Mouse (Mus musculus): ENCODE measurements at regions not wholly inside any gene's neighbourhood (a gene's known extent, or its start where the extent isn't known, plus 50 kb on each side); places are given as distances from the start of the nearest gene placed in this dataset.

DNA sequence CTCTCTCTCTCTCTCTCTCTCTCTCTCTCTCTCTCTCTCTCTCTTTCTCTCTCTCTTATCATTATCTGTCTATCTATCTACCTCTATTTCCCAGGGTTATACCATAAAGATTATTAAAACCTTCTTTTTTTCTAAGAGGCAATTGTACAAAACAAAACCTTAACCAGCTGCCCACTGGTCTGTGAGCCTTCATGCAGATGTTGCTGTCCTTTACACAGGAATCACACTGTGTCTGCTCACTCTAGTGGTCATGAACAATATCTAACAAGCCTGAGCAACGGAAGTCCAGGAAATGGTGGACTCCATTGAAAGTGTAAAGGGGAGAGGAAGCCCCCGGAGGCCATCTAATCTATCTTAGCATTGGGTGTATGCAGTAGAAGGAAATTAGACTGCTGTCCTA, 156.9 kb upstream of the Sox11 start:
- Histone ChIP-seq H3K4me2 (no peak overlapping the region), H3K36me3 (no peaks in the 10 kb centered on the region), H3K27me3 (replicated peaks) (no peaks in the 10 kb centered on the region), H3K4me1 (no peaks in the 10 kb centered on the region), H3K9me3 (replicated peaks) (no peaks in the 10 kb centered on the region), H3K4me3 (no peak overlapping the region), H3K27ac (no peak overlapping the region), H3K9ac (no peak overlapping the region)
- ATAC-seq: no peak
- WGBS (ENCODE audit: insufficient replicate concordance): 28% methylated on average over 2 of the region's 2 CpGs

DNA sequence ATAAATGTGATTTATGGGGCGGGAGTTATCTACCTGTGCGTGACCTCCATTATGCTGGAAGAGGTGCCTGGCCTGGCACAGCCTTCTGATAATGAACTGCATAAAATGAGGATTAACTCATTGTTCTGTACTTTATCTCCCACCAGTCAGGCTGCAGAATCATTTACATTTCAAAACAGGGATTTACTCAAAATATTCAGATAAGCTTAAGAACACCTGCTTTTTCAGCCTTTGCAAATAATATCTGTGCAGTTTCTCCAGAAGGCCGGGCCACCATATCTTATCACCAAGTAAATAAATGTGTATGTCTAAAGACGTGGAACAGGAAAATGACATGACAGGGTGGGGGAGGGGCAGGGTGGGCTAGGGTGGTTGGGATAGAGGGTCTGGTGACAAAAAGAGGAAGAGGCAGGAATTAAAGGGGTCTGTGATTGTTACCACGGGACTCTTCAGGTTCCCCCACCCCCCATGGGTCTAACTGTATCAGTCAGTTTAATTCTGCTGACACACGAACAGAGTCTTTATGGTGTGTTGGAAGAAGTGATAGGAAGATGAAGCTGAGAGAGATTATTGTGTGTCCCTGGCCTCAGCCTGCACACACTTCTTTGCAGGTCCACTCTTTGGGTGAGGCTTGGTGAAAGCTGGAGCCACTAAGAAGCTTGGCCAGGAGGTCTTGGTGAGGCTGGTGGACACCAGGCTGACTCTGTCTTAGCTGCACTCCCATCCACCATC, 154.6 kb upstream of the Sox11 start:
- H3K9ac ChIP-seq: no peak overlapping the region
- H3K27ac ChIP-seq: no peak overlapping the region
- H3K4me3 ChIP-seq: no peak overlapping the region
- no peaks in the 10 kb centered on the region for H3K27me3 ChIP-seq (replicated peaks)
- 38% methylated on average over 6 of the region's 6 CpGs for WGBS (ENCODE audit: insufficient replicate concordance)
- no peaks in the 10 kb centered on the region for H3K36me3 ChIP-seq
- H3K4me2 ChIP-seq: no peak overlapping the region
- no peaks in the 10 kb centered on the region for H3K9me3 ChIP-seq (replicated peaks)
- no peaks in the 10 kb centered on the region for H3K4me1 ChIP-seq
- ATAC-seq: no peak

DNA sequence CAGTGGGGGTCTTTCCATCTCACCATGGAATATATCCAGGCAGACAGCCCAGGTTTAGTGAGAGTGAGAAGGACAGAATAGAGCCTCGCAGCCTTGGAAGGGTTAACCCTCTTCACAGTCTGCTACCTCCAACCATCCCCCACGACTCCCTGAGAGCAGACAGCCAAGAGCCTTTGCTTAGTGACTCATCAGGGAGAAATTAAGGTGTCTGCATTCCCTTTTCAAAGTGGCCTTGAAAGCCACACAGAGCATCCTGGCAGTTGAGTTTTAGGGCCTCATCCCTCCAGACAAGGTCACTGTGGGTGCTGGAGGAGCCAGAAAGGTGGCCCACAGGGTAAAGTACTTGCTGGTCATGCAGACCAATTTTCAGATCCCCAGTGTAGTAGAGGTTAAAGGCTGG, 149.9 kb upstream of the Sox11 start:
- no peak overlapping the region for H3K27ac ChIP-seq
- WGBS (ENCODE audit: insufficient replicate concordance): 29% methylated on average over 2 of the region's 2 CpGs

GRCm38 (mm10) chr12:27481230-27481629, 138.9 kb upstream of the Sox11 start:
- no peak overlapping the region for H3K27ac ChIP-seq
- no peaks in the 10 kb centered on the region for H3K36me3 ChIP-seq
- H3K4me3 ChIP-seq: no peak overlapping the region
- no peaks in the 10 kb centered on the region for H3K4me1 ChIP-seq
- H3K27me3 ChIP-seq (replicated peaks): no peaks in the 10 kb centered on the region
- H3K9me3 ChIP-seq (replicated peaks): no peaks in the 10 kb centered on the region
- no peak overlapping the region for H3K4me2 ChIP-seq
- no peak overlapping the region for H3K9ac ChIP-seq
- no peak for ATAC-seq

More for the DNA sequence above, 149.9 kb upstream of the Sox11 start:
- ATAC-seq: no peak
- no peaks in the 10 kb centered on the region for H3K27me3 ChIP-seq (replicated peaks)
- no peak overlapping the region for H3K9ac ChIP-seq
- H3K4me2 ChIP-seq: no peak overlapping the region
- H3K9me3 ChIP-seq (replicated peaks): no peaks in the 10 kb centered on the region
- no peaks in the 10 kb centered on the region for H3K4me1 ChIP-seq
- no peak overlapping the region for H3K4me3 ChIP-seq
- H3K36me3 ChIP-seq: no peaks in the 10 kb centered on the region

DNA sequence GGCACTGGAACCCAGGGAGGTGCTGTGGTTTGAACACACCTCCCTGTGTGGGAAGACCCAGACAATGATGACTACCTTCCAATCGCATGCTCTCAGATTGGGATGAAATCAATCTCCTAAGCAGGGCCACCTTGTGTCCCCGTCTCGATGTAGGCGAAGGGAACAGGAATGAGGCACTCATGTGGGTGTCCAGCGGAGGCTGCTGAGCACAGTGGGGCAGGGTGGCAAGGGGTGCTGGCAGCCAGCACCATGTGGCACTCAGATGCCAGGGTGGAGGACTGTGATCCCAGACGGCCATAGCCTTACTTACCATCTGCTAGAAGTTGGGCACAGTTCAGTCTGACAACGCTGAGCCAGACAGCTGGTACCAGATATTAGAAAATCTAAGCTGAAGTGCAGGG, 137.2 kb upstream of the Sox11 start:
- whole genome bisulfite sequencing (ENCODE audit: insufficient replicate concordance): 79% methylated on average over 7 of the region's 7 CpGs
- no peak overlapping the region for H3K4me2 ChIP-seq
- H3K36me3 ChIP-seq: no peaks in the 10 kb centered on the region
- no peak overlapping the region for H3K27ac ChIP-seq
- H3K27me3 ChIP-seq (replicated peaks): no peaks in the 10 kb centered on the region
- no peak overlapping the region for H3K4me3 ChIP-seq
- H3K9me3 ChIP-seq (replicated peaks): no peaks in the 10 kb centered on the region
- no peaks in the 10 kb centered on the region for H3K4me1 ChIP-seq
- ATAC-seq: no peak
- H3K9ac ChIP-seq: no peak overlapping the region

- H3K9ac ChIP-seq: no peak overlapping the region
- no peaks in the 10 kb centered on the region for H3K4me1 ChIP-seq
- no peaks in the 10 kb centered on the region for H3K36me3 ChIP-seq
- no peak overlapping the region for H3K4me3 ChIP-seq
- H3K27me3 ChIP-seq (replicated peaks): no peaks in the 10 kb centered on the region
- no peak for ATAC-seq
- H3K9me3 ChIP-seq (replicated peaks): no peaks in the 10 kb centered on the region
- 64% methylated on average over 4 of the region's 4 CpGs for WGBS (ENCODE audit: insufficient replicate concordance)
- no peak overlapping the region for H3K27ac ChIP-seq
- H3K4me2 ChIP-seq: no peak overlapping the region
Measured at GRCm38 (mm10) chr12:27474631-27475030, 132.3 kb upstream of the Sox11 start.

DNA sequence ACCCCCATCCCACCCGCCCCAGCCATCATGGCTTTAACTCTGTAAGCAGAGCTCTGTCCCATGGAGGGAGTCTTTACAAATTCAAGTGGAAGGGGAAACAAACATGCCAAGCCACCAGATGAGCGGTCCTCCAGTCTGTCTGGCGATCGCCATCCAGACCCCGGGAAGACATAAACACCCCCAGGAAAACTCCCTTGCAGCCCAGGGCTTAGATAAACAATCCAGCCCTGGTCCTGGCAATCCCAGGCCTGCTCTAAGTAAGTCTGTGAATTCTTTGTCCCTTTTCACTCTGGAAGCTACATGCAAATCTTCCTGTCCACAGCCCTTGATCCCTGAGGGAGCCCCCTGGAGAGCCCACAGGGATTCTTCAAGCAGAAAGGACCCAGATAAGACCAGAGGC, 129.2 kb upstream of the Sox11 start:
- H3K36me3 ChIP-seq: no peaks in the 10 kb centered on the region
- H3K9ac ChIP-seq: no peak overlapping the region
- no peak for ATAC-seq
- no peak overlapping the region for H3K27ac ChIP-seq
- H3K27me3 ChIP-seq (replicated peaks): no peaks in the 10 kb centered on the region
- no peaks in the 10 kb centered on the region for H3K9me3 ChIP-seq (replicated peaks)
- H3K4me3 ChIP-seq: no peak overlapping the region
- no peaks in the 10 kb centered on the region for H3K4me1 ChIP-seq
- H3K4me2 ChIP-seq: no peak overlapping the region
- 37% methylated on average over 5 of the region's 5 CpGs for WGBS (ENCODE audit: insufficient replicate concordance)

DNA sequence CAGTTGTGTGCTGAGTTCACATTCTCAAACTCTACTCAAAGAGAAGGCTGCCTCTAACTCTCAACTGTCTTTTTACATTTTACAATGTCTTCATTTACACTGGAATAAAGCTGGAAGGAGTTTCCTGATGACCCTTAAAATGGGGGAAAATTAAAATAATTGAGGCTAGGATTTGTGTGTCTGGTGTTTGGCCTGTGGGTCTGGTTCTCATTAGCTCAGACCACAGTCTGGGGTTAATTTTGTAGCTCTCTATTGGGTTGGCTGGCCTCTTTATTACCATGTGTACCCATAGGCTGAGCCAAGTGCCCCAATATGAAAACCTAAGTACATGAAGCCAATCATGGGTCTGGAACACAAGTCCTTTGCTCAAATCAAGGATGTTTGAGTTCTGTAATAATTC, 128.0 kb upstream of the Sox11 start:
- H3K9ac ChIP-seq: no peak overlapping the region
- H3K4me2 ChIP-seq: no peak overlapping the region
- H3K27me3 ChIP-seq (replicated peaks): no peaks in the 10 kb centered on the region
- H3K9me3 ChIP-seq (replicated peaks): no peaks in the 10 kb centered on the region
- H3K36me3 ChIP-seq: no peaks in the 10 kb centered on the region
- H3K27ac ChIP-seq: no peak overlapping the region
- ATAC-seq: no peak
- H3K4me1 ChIP-seq: no peaks in the 10 kb centered on the region
- H3K4me3 ChIP-seq: no peak overlapping the region

GRCm38 (mm10) chr12:27468782-27469181, 126.4 kb upstream of the Sox11 start:
- Histone ChIP-seq H3K4me3 (no peak overlapping the region), H3K36me3 (no peaks in the 10 kb centered on the region), H3K9ac (no peak overlapping the region), H3K27me3 (replicated peaks) (no peaks in the 10 kb centered on the region), H3K9me3 (replicated peaks) (no peaks in the 10 kb centered on the region), H3K4me2 (no peak overlapping the region), H3K27ac (no peak overlapping the region), H3K4me1 (no peaks in the 10 kb centered on the region)
- WGBS (ENCODE audit: insufficient replicate concordance): 73% methylated on average over 1 of the region's 1 CpGs
- no peak for ATAC-seq

GRCm38 (mm10) chr12:27468141-27468540, 125.8 kb upstream of the Sox11 start:
- WGBS (ENCODE audit: insufficient replicate concordance): 67% methylated on average over 3 of the region's 3 CpGs
- Histone ChIP-seq H3K9me3 (replicated peaks) (no peaks in the 10 kb centered on the region), H3K27me3 (replicated peaks) (no peaks in the 10 kb centered on the region), H3K27ac (no peak overlapping the region), H3K4me1 (no peaks in the 10 kb centered on the region), H3K4me2 (no peak overlapping the region), H3K9ac (no peak overlapping the region), H3K36me3 (no peaks in the 10 kb centered on the region), H3K4me3 (no peak overlapping the region)
- ATAC-seq: no peak

DNA sequence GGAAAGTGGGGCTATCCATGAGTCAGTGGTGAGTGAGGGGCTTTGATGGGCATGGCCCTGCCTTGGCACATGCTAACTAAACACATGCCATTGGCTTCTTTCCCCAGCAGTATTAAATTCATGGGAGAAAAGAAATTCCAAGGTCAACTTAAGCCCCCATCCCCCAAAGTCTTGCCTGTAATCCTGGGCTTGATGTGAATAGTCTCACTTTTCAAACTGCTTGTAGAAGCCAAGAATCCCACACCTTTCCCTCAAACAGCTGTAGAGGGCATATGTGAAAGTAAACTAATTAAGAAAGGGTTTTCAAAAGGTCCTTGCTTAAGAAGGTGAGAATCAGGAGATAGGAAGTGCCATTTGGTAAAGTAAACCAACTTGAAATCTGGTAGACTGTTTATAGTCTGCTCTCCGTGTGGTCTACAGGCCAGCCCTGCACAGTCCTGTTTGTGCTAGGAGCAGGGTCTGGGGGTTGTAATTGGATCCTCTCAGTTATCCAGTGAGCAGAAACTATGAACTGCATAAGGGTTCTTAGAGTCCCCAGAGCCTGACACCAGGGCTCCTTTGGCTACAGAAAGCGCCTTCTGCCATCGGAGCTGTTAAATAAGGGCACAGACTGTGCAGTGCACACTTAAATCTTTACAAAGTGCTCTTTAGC, 123.3 kb upstream of the Sox11 start:
- ATAC-seq: no peak
- Histone ChIP-seq H3K27me3 (replicated peaks) (no peaks in the 10 kb centered on the region), H3K4me1 (no peaks in the 10 kb centered on the region), H3K9ac (no peak overlapping the region), H3K4me2 (no peak overlapping the region), H3K36me3 (no peaks in the 10 kb centered on the region), H3K27ac (no peak overlapping the region), H3K4me3 (no peak overlapping the region), H3K9me3 (replicated peaks) (no peaks in the 10 kb centered on the region)
- WGBS (ENCODE audit: insufficient replicate concordance): 45% methylated on average over 3 of the region's 3 CpGs

DNA sequence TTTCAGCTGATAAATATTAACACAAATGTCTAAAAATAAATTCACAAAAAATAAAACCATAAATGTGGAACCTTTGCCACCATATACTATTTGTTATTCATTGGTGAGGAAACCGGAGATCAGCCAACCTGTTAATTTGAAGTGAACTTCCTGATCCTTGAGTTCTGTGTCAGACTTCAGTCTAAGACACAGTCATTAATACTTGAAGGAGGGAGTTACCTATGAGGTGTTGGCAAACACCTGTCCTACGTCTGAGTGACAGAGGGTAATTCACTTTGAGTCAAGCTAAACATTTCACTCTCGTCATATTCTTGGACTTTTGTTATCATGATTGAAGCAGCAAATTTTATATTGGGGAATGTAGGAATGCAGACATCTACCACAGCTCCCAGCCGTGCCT, 116.3 kb upstream of the Sox11 start:
- H3K4me2 ChIP-seq: no peak overlapping the region
- WGBS (ENCODE audit: insufficient replicate concordance): 58% methylated on average over 4 of the region's 4 CpGs
- no peak overlapping the region for H3K27ac ChIP-seq
- H3K4me1 ChIP-seq: no peaks in the 10 kb centered on the region
- no peak for ATAC-seq
- no peaks in the 10 kb centered on the region for H3K27me3 ChIP-seq (replicated peaks)
- H3K4me3 ChIP-seq: no peak overlapping the region
- no peak overlapping the region for H3K9ac ChIP-seq
- no peaks in the 10 kb centered on the region for H3K36me3 ChIP-seq
- no peaks in the 10 kb centered on the region for H3K9me3 ChIP-seq (replicated peaks)
